Mouse (Mus musculus) liver, embryonic 14.5 days (tissue): ENCODE measurements around the gene Ifitm2. TPM values are rescaled to one million over a fixed set of nuclear protein-coding genes. Genes with fewer than 3 reads are reported as not detected.

Experiments used
- ATAC-seq: fragments of 200-750 bp; cut with Nextera tagmentation; 2 replicates; pipeline ENCODE4 v1.8.0; 2017; ENCODE audit warnings: moderate number of reproducible peaks, mild to moderate bottlenecking, moderate library complexity; ENCODE audit not compliant: insufficient read depth
- DNase-seq, 3 experiments: peaks; one replicate each; pipeline ENCODE4 v3.0.0-alpha.2; 2012 to 2013; ENCODE audit warnings: low read depth in 3 of 3, low spot score in 3 of 3
- H3K27ac ChIP-seq: fragments of 300-500 bp; sonication (generic); 2 replicates; pipeline ENCODE4 v1.5.1; 2014; ENCODE audit warnings: moderate library complexity, mild to moderate bottlenecking, control low read depth, inconsistent platforms
- H3K27me3 ChIP-seq: fragments of 300-500 bp; sonication (generic); 2 replicates; pipeline ENCODE4 v1.6.1; 2014; ENCODE audit warnings: mild to moderate bottlenecking, low read length, moderate library complexity; ENCODE audit not compliant: control insufficient read depth, insufficient read depth
- H3K36me3 ChIP-seq: fragments of 300-500 bp; sonication (generic); replicated peaks from 2 replicates; pipeline ENCODE4 v1.6.1; 2014; ENCODE audit warnings: low read depth; ENCODE audit not compliant: control insufficient read depth, insufficient read depth
- H3K4me1 ChIP-seq, 2 experiments: fragments of 200-500 bp in 1 of 2; fragments of 300-500 bp in 1 of 2; sonication (generic) in 1 of 2; replicated peaks; 2 replicates each; pipeline ENCODE4 v1.6.1; 2012 to 2014; ENCODE audit warnings: antibody characterized with exemption in 1 of 2, inconsistent platforms in 1 of 2, low read length in 1 of 2; ENCODE audit not compliant: control insufficient read depth in 2 of 2, insufficient read depth in 2 of 2
- H3K4me2 ChIP-seq: fragments of 300-500 bp; sonication (generic); 2 replicates; pipeline ENCODE4 v1.6.1; 2014; ENCODE audit warnings: low read depth, mild to moderate bottlenecking, control low read depth, moderate library complexity
- H3K4me3 ChIP-seq, 2 experiments: fragments of 200-500 bp in 1 of 2; fragments of 300-500 bp in 1 of 2; sonication (generic) in 1 of 2; 2 replicates each; pipeline ENCODE4 v1.5.1; 2012 to 2014; ENCODE audit warnings: low read depth in 2 of 2, low read length in 2 of 2, mild to moderate bottlenecking in 2 of 2, control low read depth in 1 of 2, inconsistent platforms in 1 of 2, moderate library complexity in 1 of 2; ENCODE audit not compliant: insufficient read depth in 1 of 2
- H3K9ac ChIP-seq: fragments of 300-500 bp; sonication (generic); replicated peaks from 2 replicates; pipeline ENCODE4 v1.6.1; 2014; ENCODE audit warnings: mild to moderate bottlenecking, control low read depth, moderate library complexity
- H3K9me3 ChIP-seq: fragments of 300-500 bp; sonication (generic); 2 replicates; pipeline ENCODE4 v1.6.1; 2016; ENCODE audit warnings: low read length, mixed read lengths; ENCODE audit not compliant: control insufficient read depth
- CTCF ChIP-seq: IDR thresholded peaks from 2 replicates; pipeline ENCODE4 v1.5.1; 2016; ENCODE audit warnings: antibody characterized with exemption, low read depth, control low read depth
- EP300 ChIP-seq: IDR thresholded peaks from 2 replicates; pipeline ENCODE4 v1.6.1; 2016; ENCODE audit warnings: antibody characterized with exemption, low read depth
- WGBS: fragments of 180-500 bp; shearing (Covaris S2); extraction: QIAGEN DNeasy Blood & Tissue Kit; methylation state at CpG from one replicate; pipeline ENCODE4 v1.1.7; 2014; ENCODE audit not compliant: insufficient replicate concordance; 5-methylcytosine and 5-hydroxymethylcytosine counted together
- polyA plus RNA-seq, 2 experiments: library from polyadenylated mRNA; depleted of rRNA in 1 of 2; stranded (reverse) in 1 of 2; unstranded in 1 of 2; fragments of >200 nt; fragmentation: Nextera tagmentation in 1 of 2; extraction: Ambion mirVana in 1 of 2; gene quantifications; 2 replicates each; pipeline versions ENCODE4 v1.2.1 to v1.2.3; 2012 to 2014

Ifitm2 gene
- polyA plus RNA-seq, 2 experiments: 217 to 432 TPM

DNA sequence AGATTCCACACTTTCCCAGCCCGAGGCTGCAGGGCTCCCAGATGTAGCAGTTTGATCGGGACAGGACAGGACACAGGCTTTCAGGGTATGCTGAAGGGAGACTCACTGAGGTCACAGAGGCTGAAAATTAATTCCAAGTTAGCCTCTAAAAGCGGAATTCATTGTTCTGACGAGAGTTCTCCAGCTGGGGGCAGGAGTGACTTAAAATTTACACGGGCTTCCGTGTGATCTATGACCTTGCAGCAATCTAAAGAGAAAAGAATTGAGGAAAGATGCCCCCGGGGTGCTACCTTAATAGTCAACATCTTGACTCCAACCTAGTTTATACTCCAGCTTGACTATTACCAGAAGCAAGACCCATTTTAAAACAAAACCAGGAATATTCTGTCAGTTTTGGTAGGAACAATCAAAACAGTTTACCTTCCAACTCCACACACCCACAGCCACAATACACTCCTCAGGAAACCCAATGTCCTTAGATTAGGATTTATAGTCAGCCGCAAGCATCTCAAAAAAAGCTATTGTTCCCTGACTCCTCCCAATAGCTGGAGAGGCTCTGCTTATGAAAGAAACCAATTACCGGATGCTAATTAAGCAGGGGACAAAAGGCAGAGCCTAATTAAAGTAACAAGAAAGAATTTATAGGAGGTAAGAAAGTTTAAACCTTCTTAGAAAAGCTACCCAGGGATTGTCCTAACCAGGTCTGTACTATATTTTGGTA, 3.6 kb upstream of the Ifitm2 start:
- 8% methylated on average over 9 of the region's 9 CpGs for WGBS
- DNase-seq: no peak
- ATAC-seq: no peak

DNA sequence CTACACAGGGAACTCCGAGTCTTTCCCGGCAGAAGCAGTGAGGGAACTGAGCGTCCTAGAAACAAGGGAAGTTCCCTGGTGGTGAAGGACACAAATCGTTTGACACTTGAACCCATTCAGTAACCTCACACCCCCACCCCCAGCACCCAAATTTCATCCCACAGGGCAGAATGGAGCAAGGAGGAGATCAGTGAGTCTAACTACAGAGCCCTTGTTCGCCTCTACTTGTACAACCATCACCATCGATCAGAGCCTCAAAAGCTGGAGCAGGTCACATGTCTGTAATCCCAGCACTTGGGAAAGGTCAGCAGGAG, 726 bp upstream of the Ifitm2 start:
- DNase-seq (no peak), ATAC-seq (no peak)
- H3K9me3 ChIP-seq: no peaks in the 10 kb centered on the region
- WGBS: 53% methylated on average over 6 of the region's 6 CpGs
- peaks cover 3 to 16% of the 10 kb centered on the region in 2 experiments; a peak in 3 of 4 replicates for H3K4me1 ChIP-seq
- H3K4me3 ChIP-seq: no peak overlapping the region
- H3K27me3 ChIP-seq: no peaks in the 10 kb centered on the region
- H3K4me2 ChIP-seq: no peak overlapping the region
- no peak for TF ChIP-seq CTCF
- TF ChIP-seq EP300: no peak
- H3K9ac ChIP-seq: no peak overlapping the region
- H3K27ac ChIP-seq: peak overlapping the region; percentile 22; the same call in 1 of the 2 replicates
- H3K36me3 ChIP-seq: no peaks in the 10 kb centered on the region

More for the DNA sequence above, 3.6 kb upstream of the Ifitm2 start:
- Histone ChIP-seq H3K9ac (no peak overlapping the region), H3K27me3 (no peaks in the 10 kb centered on the region), H3K9me3 (no peaks in the 10 kb centered on the region), H3K4me2 (no peak overlapping the region), H3K4me3 (no peak overlapping the region), H3K36me3 (no peaks in the 10 kb centered on the region), H3K27ac (no peak overlapping the region), H3K4me1 (peaks cover 3 to 11% of the 10 kb centered on the region in 2 experiments; a peak in 3 of 4 replicates)
- TF ChIP-seq EP300 (no peak), CTCF (0 out of 2 replicates have a peak, but pooled peaks have one; percentile 28)

- H3K9ac ChIP-seq: no peak overlapping the region; the same call in none of the 2 replicates
- ATAC-seq: peak; percentile 37
- no peaks in the 10 kb centered on the region for H3K36me3 ChIP-seq
- peak overlapping the region; percentile 51 to 86 for H3K4me3 ChIP-seq
- H3K4me2 ChIP-seq: peak overlapping the region; percentile 63
- no peak for DNase-seq
- 4% methylated on average over 17 of the region's 17 CpGs for WGBS
- no peak for TF ChIP-seq EP300
- no peak for TF ChIP-seq CTCF
- no peaks in the 10 kb centered on the region for H3K27me3 ChIP-seq
- no peaks in the 10 kb centered on the region for H3K9me3 ChIP-seq
- peaks cover 3 to 16% of the 10 kb centered on the region in 2 experiments; a peak in 3 of 4 replicates for H3K4me1 ChIP-seq
- peak overlapping the region; percentile 14; the same call in 1 of the 2 replicates for H3K27ac ChIP-seq
These were observed 445 bp downstream of the Ifitm2 start for GRCm38 (mm10) chr7:140955342-140955741.

DNA sequence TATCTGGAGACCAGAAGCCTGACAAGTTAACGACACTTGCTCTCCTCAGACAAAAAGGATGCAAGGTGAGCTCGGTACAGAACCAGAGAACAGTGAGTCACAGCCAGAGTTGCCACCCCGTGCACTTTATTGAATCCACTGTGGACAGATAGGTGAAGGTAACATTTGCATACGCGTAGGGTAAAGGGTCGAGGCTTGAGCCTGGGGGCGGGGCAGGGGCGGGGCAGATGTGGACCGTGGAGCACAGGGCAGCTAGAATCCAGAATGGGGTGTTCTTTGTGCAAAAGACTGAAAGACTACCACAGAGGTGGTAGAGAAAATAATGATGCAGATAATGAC, 1.1 kb downstream of the Ifitm2 start:
- Histone ChIP-seq H3K4me1 (peaks cover 3 to 16% of the 10 kb centered on the region in 2 experiments; a peak in 3 of 4 replicates), H3K27ac (no peak overlapping the region), H3K9me3 (no peaks in the 10 kb centered on the region), H3K36me3 (no peaks in the 10 kb centered on the region), H3K4me3 (peak overlapping the region; percentile 51 to 86), H3K4me2 (peak overlapping the region; percentile 63), H3K27me3 (no peaks in the 10 kb centered on the region), H3K9ac (no peak overlapping the region)
- no peak for TF ChIP-seq EP300
- TF ChIP-seq CTCF: no peak
- WGBS: 4% methylated on average over 9 of the region's 9 CpGs
- ATAC-seq (no peak), DNase-seq (no peak)

DNA sequence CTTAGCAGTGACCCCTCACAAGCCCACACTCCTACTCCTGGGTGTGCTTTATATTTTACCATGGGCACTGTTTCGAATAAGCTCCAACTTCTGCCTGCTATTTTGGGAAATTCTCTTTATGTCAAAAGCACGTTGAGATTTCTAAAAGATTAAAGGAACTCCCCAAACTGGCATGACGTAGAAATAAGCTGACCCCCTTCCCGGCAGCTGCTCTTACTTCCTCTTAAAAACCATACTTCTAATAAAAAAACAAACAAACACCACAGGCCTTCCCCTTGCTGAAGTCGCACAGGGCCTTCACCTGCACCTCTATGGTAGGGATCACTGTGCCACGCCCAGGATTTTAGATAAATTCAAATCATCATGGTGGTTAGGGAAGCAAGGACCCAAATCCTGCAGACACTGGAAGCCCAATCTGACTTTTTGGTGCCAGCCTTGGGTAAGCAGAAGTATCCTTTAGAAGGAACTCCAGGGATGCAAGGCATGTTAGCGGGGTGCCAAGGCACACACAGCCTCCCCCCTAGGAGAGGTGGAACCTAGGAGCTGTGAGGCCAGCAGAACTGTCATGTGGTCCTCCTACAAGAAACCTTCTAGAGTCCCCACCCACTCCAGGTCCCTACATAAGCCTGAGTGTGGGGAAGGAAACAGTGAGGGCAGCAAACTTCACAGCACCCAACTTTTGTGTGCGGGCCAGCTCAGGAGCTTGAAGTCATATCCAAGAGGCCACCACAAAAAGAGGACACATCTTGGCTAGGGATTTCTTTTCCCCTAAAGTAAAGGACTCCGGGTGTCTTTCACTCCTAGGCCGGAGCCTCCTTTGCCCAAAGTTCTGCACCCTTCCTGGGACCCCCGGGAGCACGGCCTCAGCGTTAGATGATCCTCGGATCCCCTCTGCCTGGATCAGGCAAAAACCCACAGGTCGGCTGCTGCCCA, 1.7 kb downstream of the Ifitm2 start:
- ATAC-seq: no peak
- Histone ChIP-seq H3K4me2 (peak overlapping the region; percentile 63), H3K36me3 (no peaks in the 10 kb centered on the region), H3K9ac (no peak overlapping the region), H3K27me3 (no peaks in the 10 kb centered on the region), H3K4me1 (peaks cover 3 to 15% of the 10 kb centered on the region in 2 experiments; a peak in 3 of 4 replicates), H3K9me3 (no peaks in the 10 kb centered on the region), H3K4me3 (peak overlapping the region; percentile 43 to 51), H3K27ac (no peak overlapping the region)
- no peak for DNase-seq
- no peak for TF ChIP-seq EP300
- TF ChIP-seq CTCF: no peak
- WGBS: 27% methylated on average over 15 of the region's 15 CpGs
